Mouse (Mus musculus) monocyte, adult 2 months (primary cell): ENCODE data around the gene Ripor3.
A peak's percentile ranks its signal among the peaks of the same experiment; 100 is the strongest.

Experiments
- DNase-seq, 2 experiments: peaks; one replicate each; pipeline ENCODE4 v3.0.0; 2022; ENCODE audit warnings: low spot score in 2 of 2, low read depth in 1 of 2

Ripor3 gene

GRCm38 (mm10) chr2:168031842-168032241 is 21.4 kb upstream of the Ripor3 start:
- no peak for DNase-seq

GRCm38 (mm10) chr2:168028376-168028775 is 18.0 kb upstream of the Ripor3 start:
- DNase-seq = no peak

GRCm38 (mm10) chr2:168026467-168026866 is 16.0 kb upstream of the Ripor3 start:
- no peak for DNase-seq

- no peak for DNase-seq
These were observed 15.5 kb upstream of the Ripor3 start for GRCm38 (mm10) chr2:168025882-168026281.

- DNase-seq = no peak
These were observed 14.8 kb upstream of the Ripor3 start for GRCm38 (mm10) chr2:168025174-168025573.

GRCm38 (mm10) chr2:168023763-168024402 is 13.5 kb upstream of the Ripor3 start:
- DNase-seq = no peak

GRCm38 (mm10) chr2:168019201-168019715 is 8.8 kb upstream of the Ripor3 start:
- no peak for DNase-seq

- DNase-seq = peak in 1 of 2 experiments; percentile 46
These were observed 6.6 kb upstream of the Ripor3 start for GRCm38 (mm10) chr2:168016951-168017391.

- no peak for DNase-seq
These were observed 475 bp upstream of the Ripor3 start for GRCm38 (mm10) chr2:168010893-168011292.

GRCm38 (mm10) chr2:168008132-168008531 is 2.3 kb downstream of the Ripor3 start:
- DNase-seq = no peak

GRCm38 (mm10) chr2:168006489-168006888 is 3.9 kb downstream of the Ripor3 start:
- DNase-seq = no peak

GRCm38 (mm10) chr2:168005616-168006015 is 4.8 kb downstream of the Ripor3 start:
- peak in 1 of 2 experiments; percentile 28 for DNase-seq

GRCm38 (mm10) chr2:168005005-168005404 is 5.4 kb downstream of the Ripor3 start:
- no peak for DNase-seq

GRCm38 (mm10) chr2:168004369-168004768 is 6.0 kb downstream of the Ripor3 start:
- DNase-seq = no peak

- no peak for DNase-seq
These were observed 7.0 kb downstream of the Ripor3 start for GRCm38 (mm10) chr2:168003431-168003830.

- no peak for DNase-seq
These were observed 7.5 kb downstream of the Ripor3 start for GRCm38 (mm10) chr2:168002884-168003283.

- no peak for DNase-seq
These were observed 8.2 kb downstream of the Ripor3 start for GRCm38 (mm10) chr2:168002188-168002587.

- DNase-seq = no peak
These were observed 11.2 kb downstream of the Ripor3 start for GRCm38 (mm10) chr2:167999145-167999743.

- DNase-seq = no peak
These were observed 12.9 kb downstream of the Ripor3 start for GRCm38 (mm10) chr2:167997562-167997961.

- DNase-seq = no peak
These were observed 13.7 kb downstream of the Ripor3 start for GRCm38 (mm10) chr2:167996672-167997215.

GRCm38 (mm10) chr2:167995870-167996635 is 14.4 kb downstream of the Ripor3 start:
- DNase-seq = no peak

- no peak for DNase-seq
These were observed 17.2 kb downstream of the Ripor3 start for GRCm38 (mm10) chr2:167993260-167993659.
